14 mouse cellular contexts compared by ENCODE assay signal in genomic region chr3:38811635-38812034, GRCm38 (mm10).
DNase-seq lines count a peak whose midpoint lies in the region; TF ChIP-seq lines count a peak whose summit lies in the region.
"Had no signal": no experiment of that assay in that cellular context is flagged by ENCODE, and none has a peak within 500 bp of the region (broad histone marks: within the 10 kb centered on the region; RNA-seq: fewer than 3 reads in every experiment).

No protein-coding gene starts in this region.

- no peaks in the 10 kb centered on the region for H3K27me3 ChIP-seq in ES-Bruce4 (ENCODE audit: control insufficient read depth, insufficient read depth, low read length, poor library complexity, severe bottlenecking)
- H3K27me3 ChIP-seq: hindbrain, embryonic 15.5 days; liver, embryonic 15.5 days had no signal

- intact Hi-C loops in gastrocnemius, adult 2 months (cut with DNase I): no loop called here

- H3K9me3 ChIP-seq in ES-Bruce4 (replicated peaks; ENCODE audit: control insufficient read depth, insufficient read depth, low read length, poor library complexity, severe bottlenecking): no peaks in the 10 kb centered on the region
- H3K9me3 ChIP-seq: hindbrain, embryonic 15.5 days; liver, embryonic 15.5 days had no signal

- no peak for TF ChIP-seq EP300 in ES-Bruce4 (IDR thresholded peaks at IDR 0.05; ENCODE audit: insufficient read depth, low read depth, low read length)

- no peak overlapping the region for H3K4me3 ChIP-seq in gastrocnemius, adult 2 months
- H3K4me3 ChIP-seq in lung, adult 2 months (replicated peaks; ENCODE audit: extremely low read depth, low read depth, low read length): no peak overlapping the region
- H3K4me3 ChIP-seq in ES-Bruce4 (ENCODE audit: low read depth, low read length): no peak overlapping the region
- H3K4me3 ChIP-seq: hindbrain, embryonic 15.5 days; liver, embryonic 15.5 days; myocyte had no signal

- H3K9ac ChIP-seq in ES-Bruce4 (ENCODE audit: low read depth, poor library complexity, severe bottlenecking): no peak overlapping the region
- H3K9ac ChIP-seq: hindbrain, embryonic 15.5 days; liver, embryonic 15.5 days had no signal

- peak; percentile 33 for TF ChIP-seq CTCF in gastrocnemius, adult 2 months (IDR thresholded peaks at IDR 0.05)
- peak; percentile 36; the same call in 1 of the 2 replicates for TF ChIP-seq CTCF in lung, adult 2 months (IDR thresholded peaks at IDR 0.05; ENCODE audit: insufficient read depth, low read length)
- TF ChIP-seq CTCF in ES-Bruce4 (IDR thresholded peaks at IDR 0.05; ENCODE audit: low read depth, low read length): peak; percentile 5

- H3K27ac ChIP-seq in gastrocnemius, adult 2 months: no peak overlapping the region
- no peak overlapping the region for H3K27ac ChIP-seq in ES-Bruce4 (ENCODE audit: insufficient read depth, low read length)
- H3K27ac ChIP-seq: hindbrain, embryonic 15.5 days; liver, embryonic 15.5 days had no signal

- WGBS in lung, adult 2 months: 87% methylated on average over 8 of the region's 8 CpGs

- TF ChIP-seq POLR2A in lung, adult 2 months (IDR thresholded peaks at IDR 0.05; ENCODE audit: borderline replicate concordance, extremely low read depth, low read depth, low read length): no peak
- no peak for TF ChIP-seq POLR2A in ES-Bruce4 (IDR thresholded peaks at IDR 0.05; ENCODE audit: insufficient read depth, low read length)

- DNase-seq in gastrocnemius, adult 2 months: no peak
- no peak for DNase-seq in gastrocnemius, adult 8-10 months (ENCODE audit: low spot score in 2 of 2)
- DNase-seq in lung, adult 2 months: no peak
- DNase-seq in lung, postnatal 25 days (ENCODE audit: low spot score): no peak
- peak; percentile 22 for DNase-seq in thymus, postnatal 0 days (ENCODE audit: low spot score)
- no peak for DNase-seq in layer of hippocampus, postnatal 14 days (ENCODE audit: low spot score in 2 of 2)
- DNase-seq: cerebellum, postnatal 10 days; heart, adult 11 months; heart, postnatal 14 days; kidney, adult 8-10 months had no signal

- H3K4me1 ChIP-seq in lung, adult 2 months (ENCODE audit: control insufficient read depth, insufficient read depth, low read length): peaks cover 3% of the 10 kb centered on the region
- H3K4me1 ChIP-seq in ES-Bruce4 (ENCODE audit: control insufficient read depth, insufficient read depth, low read length): no peaks in the 10 kb centered on the region
- H3K4me1 ChIP-seq: hindbrain, embryonic 15.5 days; liver, embryonic 15.5 days had no signal

- H3K36me3 ChIP-seq in ES-Bruce4 (ENCODE audit: control insufficient read depth, insufficient read depth, low read length, poor library complexity, severe bottlenecking): no peaks in the 10 kb centered on the region
- H3K36me3 ChIP-seq: hindbrain, embryonic 15.5 days; liver, embryonic 15.5 days had no signal
